Mouse (Mus musculus) CH12.LX (cell line): ENCODE results near the gene Gm11567. TPM values are rescaled to one million over a fixed set of nuclear protein-coding genes. Genes with fewer than 3 reads are reported as not detected.

Source experiments
- DNase-seq: peaks from one replicate; pipeline ENCODE4 v3.0.0-alpha.2; 2013; ENCODE audit errors: extremely low read depth
- H3K27ac ChIP-seq: 2 replicates; pipeline ENCODE4 v1.5.1; 2012; ENCODE audit warnings: low read depth, mild to moderate bottlenecking, control low read depth, moderate library complexity; ENCODE audit not compliant: insufficient read depth
- H3K27me3 ChIP-seq: replicated peaks from 2 replicates; pipeline ENCODE3; 2012; ENCODE audit warnings: inconsistent platforms
- H3K36me3 ChIP-seq, 2 experiments: replicated peaks in 1 of 2; 2 replicates each; pipeline versions ENCODE3 to v1.6.1; 2012; ENCODE audit warnings: inconsistent platforms in 1 of 2, low read length in 1 of 2, mild to moderate bottlenecking in 1 of 2, mixed read lengths in 1 of 2, moderate library complexity in 1 of 2; ENCODE audit not compliant: control insufficient read depth in 1 of 2, insufficient read depth in 1 of 2
- H3K4me1 ChIP-seq, 2 experiments: 2 replicates each; pipeline ENCODE4 v1.6.1; 2012; ENCODE audit warnings: inconsistent platforms in 1 of 2, moderate library complexity in 1 of 2; ENCODE audit not compliant: insufficient read depth in 2 of 2, control insufficient read depth in 1 of 2
- H3K4me2 ChIP-seq: 2 replicates; pipeline ENCODE4 v1.6.1; 2012; ENCODE audit warnings: low read depth, mild to moderate bottlenecking, control low read depth; ENCODE audit not compliant: poor library complexity, insufficient read depth, severe bottlenecking
- H3K4me3 ChIP-seq, 3 experiments: fragments of 150-350 bp in 1 of 3; sonication (generic) in 1 of 3; replicated peaks in 1 of 3; 2 replicates each; pipeline versions ENCODE3 to v1.5.1; 2011 to 2012; ENCODE audit warnings: low read depth in 2 of 3, low read length in 2 of 3, mild to moderate bottlenecking in 2 of 3, moderate library complexity in 2 of 3, control low read depth in 1 of 3, improper control_type of control experiment in 1 of 3, inconsistent platforms in 1 of 3, mixed read lengths in 1 of 3; ENCODE audit not compliant: poor library complexity in 1 of 3
- H3K79me2 ChIP-seq: replicated peaks from 2 replicates; pipeline ENCODE4 v1.6.1; 2012; ENCODE audit warnings: mild to moderate bottlenecking, moderate library complexity; ENCODE audit not compliant: control insufficient read depth, poor library complexity, insufficient read depth, severe bottlenecking; ENCODE audit errors: extremely low read depth
- H3K9ac ChIP-seq: 2 replicates; pipeline ENCODE4 v1.6.1; 2012; ENCODE audit warnings: low read depth, mild to moderate bottlenecking, control low read depth, moderate library complexity; ENCODE audit not compliant: insufficient read depth
- H3K9me3 ChIP-seq: replicated peaks from 2 replicates; pipeline ENCODE3; 2012; ENCODE audit warnings: low read length, inconsistent platforms, mixed read lengths
- CHD1 ChIP-seq: IDR thresholded peaks from 2 replicates; pipeline ENCODE4 v1.6.1; 2012; ENCODE audit warnings: low read depth, low read length, improper control_type of control experiment, inconsistent platforms
- CHD2 ChIP-seq: IDR thresholded peaks from 2 replicates; pipeline ENCODE4 v1.6.1; 2011; ENCODE audit warnings: low read length, improper control_type of control experiment
- CTCF ChIP-seq, 2 experiments: IDR thresholded peaks in 1 of 2; conservative IDR thresholded peaks in 1 of 2; 2 replicates each; pipeline ENCODE4 v1.5.1; 2011 to 2012; ENCODE audit warnings: low read depth in 2 of 2, low read length in 2 of 2, improper control_type of control experiment in 1 of 2, inconsistent platforms in 1 of 2, mild to moderate bottlenecking in 1 of 2, moderate library complexity in 1 of 2
- E2F4 ChIP-seq: IDR thresholded peaks from 2 replicates; pipeline ENCODE4 v1.6.1; 2011; ENCODE audit warnings: low read depth, low read length, improper control_type of control experiment; ENCODE audit not compliant: insufficient replicate concordance
- EP300 ChIP-seq: IDR thresholded peaks from 2 replicates; pipeline ENCODE4 v1.6.1; 2011; ENCODE audit warnings: low read length, improper control_type of control experiment
- HCFC1 ChIP-seq: IDR thresholded peaks from 2 replicates; pipeline ENCODE4 v1.6.1; 2012; ENCODE audit warnings: low read depth, mild to moderate bottlenecking, inconsistent platforms, low read length, improper control_type of control experiment
- JUN ChIP-seq: IDR thresholded peaks from 2 replicates; pipeline ENCODE4 v1.6.1; 2011; ENCODE audit warnings: low read depth, mild to moderate bottlenecking, low read length, improper control_type of control experiment, moderate library complexity; ENCODE audit not compliant: insufficient read depth
- JUND ChIP-seq: conservative IDR thresholded peaks from 2 replicates; pipeline ENCODE4 v1.6.1; 2011; ENCODE audit warnings: low read depth, low read length, improper control_type of control experiment
- KAT2A ChIP-seq: IDR thresholded peaks from 2 replicates; pipeline ENCODE4 v1.6.1; 2012; ENCODE audit warnings: low read length, improper control_type of control experiment, inconsistent platforms; ENCODE audit not compliant: insufficient replicate concordance
- MAFK ChIP-seq: IDR thresholded peaks from 2 replicates; pipeline ENCODE4 v1.6.1; 2011; ENCODE audit warnings: low read length, improper control_type of control experiment; ENCODE audit not compliant: insufficient replicate concordance
- MAX ChIP-seq: IDR thresholded peaks from 2 replicates; pipeline ENCODE4 v1.6.1; 2011; ENCODE audit warnings: low read length, improper control_type of control experiment
- MAZ ChIP-seq: IDR thresholded peaks from 2 replicates; pipeline ENCODE4 v1.6.1; 2012; ENCODE audit warnings: low read depth, mild to moderate bottlenecking, inconsistent platforms, low read length, improper control_type of control experiment, moderate library complexity
- MEF2A ChIP-seq: IDR thresholded peaks from 2 replicates; pipeline ENCODE4 v1.6.1; 2014; ENCODE audit warnings: low read depth, mild to moderate bottlenecking, inconsistent platforms, low read length, improper control_type of control experiment, borderline replicate concordance
- MXI1 ChIP-seq: IDR thresholded peaks from 2 replicates; pipeline ENCODE4 v1.6.1; 2011; ENCODE audit warnings: mild to moderate bottlenecking, low read depth, low read length, improper control_type of control experiment
- NRF1 ChIP-seq: IDR thresholded peaks from 2 replicates; pipeline ENCODE4 v1.6.1; 2014; ENCODE audit warnings: low read depth, mild to moderate bottlenecking, inconsistent platforms, low read length, improper control_type of control experiment, moderate library complexity
- PAX5 ChIP-seq: IDR thresholded peaks from 2 replicates; pipeline ENCODE4 v1.6.1; 2012; ENCODE audit warnings: low read length, inconsistent platforms, mixed read lengths
- POLR2AphosphoS2 ChIP-seq: IDR thresholded peaks from 2 replicates; pipeline ENCODE4 v1.6.1; 2011; ENCODE audit warnings: low read depth, low read length, improper control_type of control experiment
- RAD21 ChIP-seq: IDR thresholded peaks from 2 replicates; pipeline ENCODE4 v1.6.1; 2011; ENCODE audit warnings: low read depth, mild to moderate bottlenecking, low read length, improper control_type of control experiment, moderate library complexity
- RCOR1 ChIP-seq: conservative IDR thresholded peaks from 2 replicates; pipeline ENCODE4 v1.6.1; 2012; ENCODE audit warnings: low read depth, mild to moderate bottlenecking, inconsistent platforms, low read length, improper control_type of control experiment
- SMC3 ChIP-seq: IDR thresholded peaks from 2 replicates; pipeline ENCODE4 v1.6.1; 2011; ENCODE audit warnings: low read depth, low read length, improper control_type of control experiment
- TBP ChIP-seq: conservative IDR thresholded peaks from 2 replicates; pipeline ENCODE4 v1.6.1; 2011; ENCODE audit warnings: low read depth, low read length, improper control_type of control experiment
- TCF12 ChIP-seq: IDR thresholded peaks from 2 replicates; pipeline ENCODE4 v1.6.1; 2014; ENCODE audit warnings: low read depth, mild to moderate bottlenecking, inconsistent platforms, low read length, improper control_type of control experiment
- USF1 ChIP-seq: IDR thresholded peaks from 2 replicates; pipeline ENCODE4 v1.6.1; 2014; ENCODE audit warnings: low read depth, mild to moderate bottlenecking, inconsistent platforms, low read length, improper control_type of control experiment
- USF2 ChIP-seq: conservative IDR thresholded peaks from 2 replicates; pipeline ENCODE4 v1.6.1; 2011; ENCODE audit warnings: low read depth, low read length, improper control_type of control experiment
- ZC3H11A ChIP-seq: IDR thresholded peaks from 2 replicates; pipeline ENCODE4 v1.6.1; 2012; ENCODE audit warnings: low read depth, mild to moderate bottlenecking, inconsistent platforms, low read length, improper control_type of control experiment
- dilution Hi-C: fragments of 300-500 bp; cut with MboI; formaldehyde crosslinking; loops from 2 replicates; pipeline ENCODE4 v1.14.3; 2020; ENCODE audit warnings: low sequenced_read_pairs; ENCODE audit not compliant: extremely low pct_unique_long_range_greater_than_20kb, extremely low pct_ligation_motif_present
- in situ Hi-C: fragments of 300-500 bp; cut with MboI; formaldehyde crosslinking; loops from 3 replicates; pipeline ENCODE4 v1.14.3; 2019; ENCODE audit warnings: low sequenced_read_pairs, low pct_ligation_motif_present, low pct_unique_long_range_greater_than_20kb, mixed read lengths
- polyA plus RNA-seq: library from polyadenylated mRNA; unstranded; fragments of >175 nt; gene quantifications from 2 replicates; pipeline ENCODE4 v1.2.1, GENCODE M21; 2012; ENCODE audit warnings: low read depth; ENCODE audit not compliant: insufficient read length
- total RNA-seq, 2 experiments: library from RNA; depleted of rRNA; stranded (reverse); fragments of 300-350 nt in 1 of 2; fragments of >200 nt in 1 of 2; gene quantifications; 2 replicates each; pipeline ENCODE4 v1.2.3; 2012 to 2014

Gene Gm11567
- total and polyA plus RNA-seq, 3 experiments = not detected

DNA sequence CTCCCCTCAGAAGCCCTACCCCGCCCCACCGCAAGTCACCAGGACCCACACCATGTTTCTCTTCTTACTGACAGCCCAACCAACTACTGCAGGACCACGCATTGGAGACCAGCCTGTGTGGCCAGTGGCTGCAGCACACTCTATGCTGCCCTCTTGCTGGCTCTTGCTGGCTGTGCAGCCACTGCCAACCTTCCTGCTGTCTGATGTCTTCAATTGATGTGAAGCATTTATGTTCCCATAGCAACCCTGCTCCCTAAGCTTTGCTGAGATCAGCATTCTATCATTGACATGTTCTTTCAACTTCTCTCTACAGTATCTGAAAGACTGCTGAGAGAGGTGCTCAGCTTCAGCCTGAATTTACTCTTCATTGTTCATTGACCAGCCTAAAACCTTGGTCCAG is 24.9 kb upstream of the Gm11567 start:
- Histone ChIP-seq H3K79me2 (no peaks in the 10 kb centered on the region), H3K4me3 (no peak overlapping the region), H3K4me1 (no peaks in the 10 kb centered on the region), H3K27ac (no peak overlapping the region), H3K36me3 (no peaks in the 10 kb centered on the region), H3K4me2 (no peak overlapping the region), H3K27me3 (peaks cover 59% of the 10 kb centered on the region), H3K9me3 (no peaks in the 10 kb centered on the region), H3K9ac (no peak overlapping the region)
- dilution Hi-C loops = no loop called here
- in situ Hi-C loops = no loop called here
- DNase-seq = no peak
- no peak for TF ChIP-seq HCFC1
- no peak for TF ChIP-seq CHD1
- TF ChIP-seq KAT2A = no peak
- no peak for TF ChIP-seq USF1
- no peak for TF ChIP-seq EP300
- no peak for TF ChIP-seq MEF2A
- TF ChIP-seq PAX5 = no peak
- TF ChIP-seq TCF12 = no peak
- TF ChIP-seq JUN = no peak
- no peak for TF ChIP-seq RCOR1
- 0 out of 2 replicates have a peak, but pooled peaks have one; percentile 45 for TF ChIP-seq MAFK
- no peak for TF ChIP-seq USF2
- TF ChIP-seq ZC3H11A = no peak
- peak; percentile 31 for TF ChIP-seq RAD21
- no peak for TF ChIP-seq MAX
- TF ChIP-seq MAZ = no peak
- no peak for TF ChIP-seq TBP
- TF ChIP-seq NRF1 = no peak
- peak; percentile 50 for TF ChIP-seq SMC3
- no peak for TF ChIP-seq MXI1
- TF ChIP-seq CTCF (conservative IDR thresholded peaks at IDR 0.05 in 1 of 2, IDR thresholded peaks at IDR 0.05 in 1 of 2; ENCODE audit: low read depth in 2 of 2, low read length in 2 of 2) = peak in 1 of 2 experiments; percentile 53; a peak in 2 of 4 replicates
- TF ChIP-seq POLR2AphosphoS2 = no peak
- TF ChIP-seq E2F4 = no peak
- TF ChIP-seq JUND = no peak
- TF ChIP-seq CHD2 = no peak
